23 mouse cellular contexts compared by ENCODE assay signal in genomic region chr6:135843755-135844154, GRCm38 (mm10).
"Had no signal": no experiment of that assay in that cellular context is flagged by ENCODE, and none has a peak within 500 bp of the region (broad histone marks: within the 10 kb centered on the region; RNA-seq: fewer than 3 reads in every experiment).

No protein-coding gene starts in this region.

- ATAC-seq: intestine, embryonic 15.5 days; liver, postnatal 0 days had no signal

- H3K4me2 ChIP-seq: intestine, embryonic 15.5 days; kidney, embryonic 15.5 days; limb, embryonic 12.5 days; limb, embryonic 15.5 days; liver, embryonic 11.5 days; midbrain, embryonic 11.5 days had no signal

- H3K36me3 ChIP-seq: intestine, embryonic 15.5 days; kidney, embryonic 15.5 days; limb, embryonic 12.5 days; limb, embryonic 15.5 days had no signal

- H3K4me3 ChIP-seq: intestine, embryonic 15.5 days; kidney, embryonic 15.5 days; limb, embryonic 12.5 days; limb, embryonic 15.5 days had no signal

- H3K9me3 ChIP-seq: intestine, embryonic 15.5 days; kidney, embryonic 15.5 days; limb, embryonic 12.5 days; limb, embryonic 15.5 days had no signal

- DNase-seq: kidney, adult 11 months; kidney, adult 8-10 months; kidney, postnatal 10 days; kidney, postnatal 36 days; layer of hippocampus, adult 9-11 months; left cerebral cortex, postnatal 4 days; liver, postnatal 0 days; lung, postnatal 4 days; midbrain, embryonic 14.5 days; right cerebral cortex, adult 18-20 months; right cerebral cortex, postnatal 14 days; right cerebral cortex, postnatal 4 days; thymus, adult 2 months; thymus, postnatal 14 days; thymus, postnatal 4 days had no signal

- H3K4me1 ChIP-seq: intestine, embryonic 15.5 days; kidney, embryonic 15.5 days; limb, embryonic 12.5 days; limb, embryonic 15.5 days had no signal

- H3K9ac ChIP-seq: intestine, embryonic 15.5 days; kidney, embryonic 15.5 days; limb, embryonic 12.5 days; limb, embryonic 15.5 days; liver, embryonic 14.5 days; liver, postnatal 0 days had no signal

- H3K27ac ChIP-seq: intestine, embryonic 15.5 days; kidney, embryonic 15.5 days; limb, embryonic 12.5 days; limb, embryonic 15.5 days; liver, embryonic 14.5 days; stomach, postnatal 0 days had no signal

- H3K27me3 ChIP-seq: intestine, embryonic 15.5 days; kidney, embryonic 15.5 days; limb, embryonic 12.5 days; limb, embryonic 15.5 days had no signal
